Mouse (Mus musculus): ENCODE results near the gene Daam1. TPM values are rescaled to one million over a fixed set of nuclear protein-coding genes. Genes with fewer than 3 reads are reported as not detected.

The Daam1 gene
- polyA plus RNA-seq, 1 experiment from 2014 or later: 3.8 TPM

GRCm38 (mm10) chr12:71863846-71864543 lies 33.1 kb downstream of the Daam1 start:
- no peak for DNase-seq (ENCODE audit: low spot score)

- no peak for DNase-seq (ENCODE audit: low spot score)
These were observed 33.6 kb downstream of the Daam1 start for GRCm38 (mm10) chr12:71864544-71864897.

DNA sequence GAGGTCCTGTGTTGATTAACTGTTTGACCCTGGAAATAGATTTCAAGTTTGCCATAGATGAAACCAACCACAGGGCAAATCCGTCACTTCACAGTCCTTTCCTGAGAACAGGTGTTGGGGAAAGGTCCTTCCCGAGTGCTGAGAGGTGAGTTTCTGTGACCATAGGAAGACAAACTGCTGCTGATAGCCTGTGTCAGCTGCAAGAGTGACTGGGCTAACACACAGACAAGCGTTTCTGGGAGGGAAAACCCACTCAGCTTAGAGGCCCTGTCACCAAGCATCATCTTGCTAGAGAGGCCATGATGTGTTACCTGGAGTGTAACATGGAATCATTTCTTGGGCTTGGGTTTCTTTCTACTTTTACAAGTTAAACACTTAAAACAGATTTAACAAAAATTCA lies 35.1 kb downstream of the Daam1 start:
- DNase-seq (ENCODE audit: low spot score): no peak

DNA sequence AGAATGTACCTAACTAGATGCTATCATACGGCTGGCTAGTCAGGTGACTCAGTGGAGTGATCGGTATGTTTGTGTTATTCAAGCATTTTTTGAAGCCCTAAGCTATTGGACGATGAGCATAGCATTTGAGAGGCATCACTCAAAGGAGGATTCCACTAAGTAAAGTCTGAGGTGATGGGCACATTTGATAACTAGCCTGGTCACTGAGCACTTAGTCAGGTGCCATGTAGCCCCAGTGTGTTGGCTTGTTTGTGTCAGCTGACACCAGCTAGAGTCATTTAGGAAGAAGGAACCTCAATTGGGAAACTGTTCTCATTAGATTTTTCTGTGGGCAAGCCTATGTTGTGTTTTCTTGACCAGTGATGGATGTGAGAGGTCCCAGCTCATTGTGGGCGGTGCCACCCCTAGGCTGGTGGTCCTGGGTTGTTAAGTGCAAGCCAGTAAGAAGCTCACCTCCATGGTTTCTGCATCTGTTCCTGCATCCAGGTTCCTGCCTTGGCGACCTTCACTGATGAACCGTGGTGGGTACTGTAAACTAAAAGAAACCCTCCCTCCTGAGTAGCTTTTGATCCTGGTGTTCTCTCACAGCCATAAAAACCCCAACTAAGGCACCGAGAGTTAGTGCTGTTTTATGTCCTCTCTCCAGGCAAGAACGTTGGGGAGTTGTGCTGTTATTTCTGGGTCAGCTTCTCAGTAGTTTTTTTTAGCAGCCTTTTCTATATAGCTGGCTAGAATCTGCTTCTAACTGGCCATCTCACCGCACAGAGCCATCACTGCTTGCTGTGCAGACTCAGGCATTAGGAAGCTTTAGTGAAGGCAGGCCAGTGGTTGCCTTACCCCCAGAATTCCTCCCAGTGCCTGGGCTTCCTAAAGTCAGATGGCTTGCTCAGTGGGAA lies 36.7 kb downstream of the Daam1 start:
- no peak for DNase-seq (ENCODE audit: low spot score)

DNA sequence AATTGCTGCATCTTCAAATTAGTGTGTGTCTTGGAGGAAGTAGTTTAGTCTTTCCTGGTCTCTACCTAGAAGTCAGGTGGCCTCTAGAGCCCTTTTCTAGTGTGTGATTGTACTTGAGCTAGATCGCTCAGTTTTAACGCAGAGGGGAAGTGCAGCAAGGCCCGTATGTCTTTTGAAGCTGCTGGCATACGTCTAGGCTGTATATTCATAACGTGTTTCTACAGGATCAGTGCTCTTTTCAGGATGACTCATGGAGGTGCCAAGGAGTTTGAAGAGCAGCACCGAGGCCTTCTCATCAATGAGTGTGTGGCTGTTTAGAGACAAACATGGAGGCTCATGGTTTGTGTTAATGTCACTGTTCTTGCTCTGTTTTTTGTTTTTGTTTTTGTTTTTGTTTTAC lies 39.8 kb downstream of the Daam1 start:
- no peak for DNase-seq (ENCODE audit: low spot score)

GRCm38 (mm10) chr12:71872330-71872729 lies 41.5 kb downstream of the Daam1 start:
- DNase-seq (ENCODE audit: low spot score): no peak

DNA sequence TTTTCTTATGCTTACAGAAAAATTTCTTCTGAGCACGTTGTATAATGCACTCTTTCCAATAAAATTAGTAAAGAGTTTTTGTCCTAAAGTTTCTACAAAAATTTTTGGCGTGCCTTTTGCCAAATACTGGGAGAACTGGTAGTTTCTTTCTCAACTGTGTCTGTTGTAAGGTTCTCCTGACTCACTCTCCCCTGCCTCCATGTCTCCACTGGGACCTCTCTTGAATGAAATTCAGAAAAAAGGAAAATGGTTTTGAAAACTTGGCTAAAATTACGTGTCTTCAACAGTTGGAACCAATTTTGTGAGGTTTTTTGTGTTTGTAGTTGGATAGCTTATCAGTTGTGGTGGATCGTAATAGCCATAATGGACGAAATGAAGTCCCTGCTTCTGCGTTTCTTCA lies 43.7 kb downstream of the Daam1 start:
- DNase-seq (ENCODE audit: low spot score): no peak

GRCm38 (mm10) chr12:71874984-71875383 lies 44.1 kb downstream of the Daam1 start:
- DNase-seq (ENCODE audit: low spot score): no peak

DNA sequence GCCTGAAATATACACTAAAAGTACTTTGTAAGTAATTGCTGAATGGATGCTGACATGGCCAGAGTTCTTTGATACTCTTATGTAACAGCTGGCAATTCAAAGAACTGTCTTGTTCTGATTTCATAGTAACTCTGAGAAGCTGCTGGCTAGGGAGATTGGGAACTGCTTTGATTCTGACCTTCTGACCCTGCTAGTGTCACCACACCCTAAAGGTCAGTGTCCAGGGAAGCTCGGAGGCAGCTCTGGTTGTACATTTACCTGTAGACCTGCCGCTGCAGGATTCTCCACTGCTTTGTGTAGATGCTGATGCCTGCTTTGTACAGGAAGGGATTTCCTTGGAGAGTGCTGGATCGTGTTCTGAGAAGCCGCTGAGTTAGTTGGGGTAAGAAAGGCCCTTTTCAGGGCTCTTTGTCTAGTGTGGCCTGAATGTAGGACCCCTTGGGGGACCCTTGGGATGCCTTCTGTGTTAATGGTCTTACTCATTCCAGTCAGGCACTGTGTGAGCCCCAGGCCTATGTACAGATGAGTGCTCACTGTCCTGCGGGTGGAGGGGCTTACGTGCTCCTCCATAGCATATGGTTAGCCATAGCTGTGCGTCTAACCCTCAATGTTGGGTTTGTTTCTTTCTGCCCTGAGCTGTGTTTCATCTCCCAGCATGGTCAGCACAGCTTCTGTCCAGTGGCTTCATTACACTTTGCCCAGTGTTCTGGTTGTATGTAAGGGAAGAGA lies 45.0 kb downstream of the Daam1 start:
- DNase-seq (ENCODE audit: low spot score): no peak

- DNase-seq (ENCODE audit: low spot score): no peak
These were observed 50.1 kb downstream of the Daam1 start for GRCm38 (mm10) chr12:71880987-71881386.

GRCm38 (mm10) chr12:71881477-71881876 lies 50.6 kb downstream of the Daam1 start:
- DNase-seq (ENCODE audit: low spot score): no peak

DNA sequence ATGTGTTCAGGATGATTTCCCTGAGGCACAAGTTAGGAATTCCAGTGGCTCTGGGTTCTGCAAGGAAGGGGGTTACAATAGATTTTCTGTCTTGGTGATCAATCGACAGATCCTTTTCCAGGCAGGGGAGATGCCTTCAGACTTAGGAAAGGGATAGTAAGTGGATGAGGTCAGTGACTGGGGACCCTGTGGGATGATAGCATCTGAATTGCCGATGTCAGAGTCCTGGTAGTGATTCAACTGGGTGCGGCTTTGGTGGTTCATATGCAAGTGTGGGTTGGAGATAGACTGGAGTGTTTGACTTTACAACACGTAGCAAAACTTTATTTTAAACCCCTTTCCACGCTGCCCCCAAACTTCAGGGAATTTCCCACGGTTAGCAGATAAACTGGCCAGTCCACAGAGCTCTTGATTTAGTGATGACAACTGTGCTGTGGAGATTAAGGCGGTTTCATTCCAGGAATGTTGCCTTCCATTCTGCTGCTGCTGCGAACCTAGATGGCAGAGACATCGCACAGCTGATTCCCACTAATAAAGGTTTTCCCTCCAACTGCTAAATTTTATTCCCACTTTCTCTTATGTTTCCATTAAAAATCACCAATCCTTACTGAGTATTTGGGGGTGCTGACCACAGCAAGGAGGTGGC lies 52.3 kb downstream of the Daam1 start:
- DNase-seq (ENCODE audit: low spot score): no peak

DNA sequence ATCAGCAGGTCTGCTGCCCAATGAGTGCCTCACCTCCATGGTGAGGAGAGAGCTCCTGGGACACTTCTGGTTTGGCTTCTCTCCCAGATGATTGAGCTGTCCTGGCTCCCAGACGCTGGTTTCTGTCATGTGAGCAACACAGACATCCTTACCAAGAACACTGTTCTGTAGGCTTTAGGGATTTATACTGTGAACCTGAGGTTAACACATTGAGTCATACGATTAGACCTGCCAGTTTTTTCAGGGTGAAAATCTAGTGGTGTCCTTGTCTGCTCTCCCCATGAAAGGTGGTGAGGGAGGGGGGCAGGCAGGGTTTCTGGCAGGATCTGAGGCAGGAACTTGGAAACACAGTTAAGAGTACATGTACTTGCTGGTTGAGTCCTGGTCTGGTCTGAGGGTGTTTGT lies 54.3 kb downstream of the Daam1 start:
- DNase-seq (ENCODE audit: low spot score): no peak

DNA sequence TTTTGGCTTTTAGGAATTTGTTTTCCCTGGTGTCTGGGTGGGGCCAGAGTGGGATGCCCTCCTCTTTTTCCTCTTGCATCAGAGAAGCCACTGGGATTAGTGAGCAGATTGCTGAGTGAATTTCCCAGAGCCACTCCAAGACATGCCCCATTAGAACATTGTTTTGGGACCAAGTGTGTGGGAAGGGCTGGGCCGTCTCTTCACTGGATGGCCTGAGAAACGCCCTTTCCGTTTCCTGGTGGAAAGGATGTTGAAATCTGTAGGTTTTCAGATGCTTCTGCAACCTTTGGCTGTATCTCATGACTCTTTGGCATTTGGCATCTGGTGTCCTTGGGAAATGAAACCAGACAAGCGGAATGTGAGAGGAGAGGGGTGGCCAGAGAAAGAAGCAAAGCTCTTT lies 54.8 kb downstream of the Daam1 start:
- no peak for DNase-seq (ENCODE audit: low spot score)

GRCm38 (mm10) chr12:71886406-71886805 lies 55.5 kb downstream of the Daam1 start:
- DNase-seq (ENCODE audit: low spot score): no peak

- DNase-seq (ENCODE audit: low spot score): no peak
These were observed 56.1 kb downstream of the Daam1 start for GRCm38 (mm10) chr12:71886941-71887340.

GRCm38 (mm10) chr12:71888370-71888769 lies 57.5 kb downstream of the Daam1 start:
- DNase-seq (ENCODE audit: low spot score): no peak

DNA sequence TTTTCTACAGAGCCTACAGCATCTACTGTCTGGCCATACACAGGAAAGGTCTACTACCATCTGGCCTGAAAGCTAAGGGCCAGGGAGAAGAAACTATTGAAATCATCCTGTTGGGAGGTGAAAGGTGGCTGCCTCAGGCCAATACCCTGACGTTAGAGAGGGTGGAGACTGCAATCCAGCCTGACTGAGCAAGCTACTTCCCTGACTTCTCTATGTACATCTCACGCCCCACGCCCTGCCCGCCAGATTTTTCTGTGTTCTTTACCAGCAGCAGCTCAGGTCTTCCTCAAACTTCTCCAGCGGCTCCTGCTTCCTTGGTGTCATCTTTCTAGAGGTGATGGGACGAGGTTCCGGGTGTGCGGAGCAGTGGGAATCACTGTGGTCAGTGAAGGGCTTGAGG lies 58.4 kb downstream of the Daam1 start:
- DNase-seq (ENCODE audit: low spot score): no peak

GRCm38 (mm10) chr12:71890282-71890681 lies 59.4 kb downstream of the Daam1 start:
- DNase-seq (ENCODE audit: low spot score): no peak

- DNase-seq (ENCODE audit: low spot score): no peak
These were observed 61.0 kb downstream of the Daam1 start for GRCm38 (mm10) chr12:71891729-71892355.

GRCm38 (mm10) chr12:71892996-71893605 lies 62.2 kb downstream of the Daam1 start:
- DNase-seq (ENCODE audit: low spot score): no peak
